Mouse (Mus musculus): ENCODE measurements around the gene Pepd.

Gene Pepd

DNA sequence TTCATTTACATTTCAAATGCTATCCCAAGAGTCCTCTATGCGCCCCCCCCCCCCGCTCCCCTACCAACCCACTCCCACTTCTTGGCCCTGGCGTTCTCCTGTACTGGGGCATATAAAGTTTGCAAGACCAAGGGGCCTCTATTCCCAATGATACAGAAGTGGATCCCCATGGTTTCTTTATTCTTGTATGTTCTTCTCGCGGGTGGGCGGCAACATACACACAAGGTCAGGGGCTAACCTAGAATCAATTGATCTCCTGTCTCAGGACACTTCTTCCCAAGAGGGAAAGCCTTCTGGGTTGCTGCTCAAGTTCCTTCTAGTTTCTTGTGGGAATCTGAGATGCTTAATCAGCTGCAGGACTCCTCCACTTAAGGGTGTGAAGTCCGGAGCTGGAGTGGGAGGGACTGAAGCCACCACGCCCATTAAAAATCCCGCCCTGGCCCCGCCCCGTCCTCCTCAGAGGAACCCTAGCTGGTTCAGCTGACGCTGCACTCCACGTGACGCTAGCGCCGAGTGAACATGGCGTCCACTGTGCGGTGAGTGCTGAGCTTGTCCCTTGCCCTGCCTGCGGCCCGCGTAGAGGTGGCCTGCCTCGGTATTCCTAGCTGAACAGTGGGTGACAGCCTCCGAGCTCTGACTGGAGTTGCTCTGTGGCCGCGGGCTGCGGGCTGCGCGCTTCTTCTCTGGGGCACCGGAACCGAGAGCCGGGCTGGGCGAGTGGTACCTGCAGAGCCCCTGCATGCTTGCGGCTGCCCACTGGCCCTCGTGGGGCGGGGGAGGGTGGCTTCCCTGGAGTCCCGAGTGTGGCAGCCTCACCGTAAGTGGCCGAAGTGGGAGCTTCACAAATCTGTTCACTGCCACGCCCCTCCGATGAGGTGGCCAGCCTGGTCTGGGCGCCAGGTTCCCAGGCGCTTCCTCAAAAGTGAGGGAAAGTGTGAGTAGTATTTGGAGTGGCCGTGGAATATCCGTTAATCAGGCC, at the start of gene Pepd:
Pepd (plus strand) TSS at position 461 of the 979 bp plus-strand sequence.
- peak; percentile 78 to 87 for DNase-seq (ENCODE audit: low spot score in 2 of 2)

DNA sequence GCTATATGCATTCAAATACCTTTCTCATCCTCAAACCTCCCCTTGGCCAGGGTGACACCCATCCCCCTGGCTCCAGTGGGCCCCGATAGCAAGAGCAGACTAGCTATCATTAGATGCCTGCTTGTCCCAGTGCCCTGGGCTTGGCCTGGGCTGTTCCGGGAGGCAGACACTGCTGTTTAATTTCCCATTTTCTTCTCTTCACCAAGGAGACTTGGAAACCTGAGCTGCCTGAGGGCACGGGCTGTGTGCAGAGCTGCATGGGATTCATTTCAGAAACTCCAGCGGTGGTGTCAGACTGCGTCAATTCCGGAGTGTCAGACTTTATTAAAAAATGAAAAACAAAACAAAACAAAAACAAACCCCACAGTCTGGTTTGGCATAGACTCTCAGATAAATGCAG, 44.9 kb upstream of the Pepd start:
- no peak for DNase-seq (ENCODE audit: low spot score in 2 of 2)

DNA sequence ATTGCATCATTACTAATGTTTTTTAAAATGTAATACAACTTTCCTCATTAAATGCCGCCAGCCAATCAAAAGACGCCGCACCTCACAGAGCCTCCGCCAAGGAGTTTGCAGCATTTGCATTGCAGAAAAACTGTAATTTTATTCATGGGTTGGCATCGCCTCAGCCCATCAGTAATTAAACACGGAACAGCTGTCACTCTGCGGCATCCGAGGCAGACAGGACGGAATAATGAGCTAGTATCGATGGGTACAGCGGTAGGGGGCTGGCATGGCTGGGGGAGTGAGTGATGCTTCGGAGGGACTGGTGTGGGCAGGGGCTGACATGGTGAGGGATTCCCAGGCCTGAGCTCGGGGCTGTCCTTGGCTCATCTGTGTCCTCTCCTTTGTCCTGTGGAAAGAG, 42.5 kb upstream of the Pepd start:
- DNase-seq (ENCODE audit: low spot score in 2 of 2), result no peak

DNA sequence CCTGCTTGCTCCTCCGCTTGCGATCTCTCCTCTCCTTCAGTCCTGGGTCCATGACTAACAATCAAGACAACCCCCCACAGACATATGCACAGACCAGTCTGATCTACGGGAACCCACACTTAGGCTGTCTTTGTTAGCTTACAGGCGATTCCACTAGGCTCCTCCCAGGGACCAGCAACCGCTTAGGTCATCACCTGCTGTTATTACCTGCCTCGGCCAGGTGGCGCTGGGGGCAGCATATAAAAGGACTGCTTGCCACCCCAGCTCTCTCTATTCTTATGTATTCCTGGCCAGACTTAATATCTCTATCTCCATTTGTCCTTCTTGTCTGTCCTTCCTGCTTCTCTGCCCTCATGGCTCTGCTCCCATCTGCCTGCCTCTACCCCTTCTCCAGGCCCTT, 35.4 kb upstream of the Pepd start:
- DNase-seq (ENCODE audit: low spot score in 2 of 2), result peak; percentile 6 to 8

DNA sequence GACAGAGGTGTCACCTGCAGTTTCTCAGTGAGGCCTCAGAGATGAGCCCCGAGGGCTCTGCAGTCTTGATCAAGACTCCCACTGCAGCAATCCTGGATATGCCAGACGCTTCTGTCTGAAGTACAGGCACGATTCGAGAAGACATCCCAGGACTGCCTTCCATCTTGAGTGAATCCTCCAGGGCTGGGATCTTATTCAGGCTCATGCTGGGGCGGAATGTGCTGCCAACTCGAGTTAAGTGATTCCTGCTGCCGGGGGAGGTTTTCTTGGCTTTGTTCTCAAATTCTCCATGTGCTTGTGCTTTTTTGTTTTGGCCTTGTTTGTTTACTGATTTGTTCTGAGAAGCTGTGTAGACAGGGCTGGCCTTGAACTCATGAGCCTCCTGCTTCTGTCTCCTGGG, 34.4 kb upstream of the Pepd start:
- no peak for DNase-seq (ENCODE audit: low spot score in 2 of 2)

DNA sequence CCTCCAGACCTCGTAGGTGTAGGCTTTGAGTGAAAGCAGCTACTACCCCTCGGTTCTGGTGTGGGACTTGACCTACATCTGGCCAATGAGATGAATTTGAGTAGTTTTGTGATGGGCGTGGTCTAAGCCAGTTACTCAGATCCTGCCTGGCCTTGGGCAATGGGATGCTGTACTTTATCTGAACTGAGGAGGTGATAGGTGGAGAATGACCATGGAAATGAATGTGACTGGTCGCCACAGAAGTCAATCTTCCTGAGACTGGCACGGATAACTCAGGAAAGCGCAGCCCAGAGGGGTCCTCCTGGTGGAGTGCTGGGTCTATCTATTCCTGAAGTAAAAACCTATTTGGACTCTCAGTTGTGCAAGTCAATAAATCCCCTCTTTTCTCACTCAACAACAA, 23.7 kb upstream of the Pepd start:
- no peak for DNase-seq (ENCODE audit: low spot score in 2 of 2)

DNA sequence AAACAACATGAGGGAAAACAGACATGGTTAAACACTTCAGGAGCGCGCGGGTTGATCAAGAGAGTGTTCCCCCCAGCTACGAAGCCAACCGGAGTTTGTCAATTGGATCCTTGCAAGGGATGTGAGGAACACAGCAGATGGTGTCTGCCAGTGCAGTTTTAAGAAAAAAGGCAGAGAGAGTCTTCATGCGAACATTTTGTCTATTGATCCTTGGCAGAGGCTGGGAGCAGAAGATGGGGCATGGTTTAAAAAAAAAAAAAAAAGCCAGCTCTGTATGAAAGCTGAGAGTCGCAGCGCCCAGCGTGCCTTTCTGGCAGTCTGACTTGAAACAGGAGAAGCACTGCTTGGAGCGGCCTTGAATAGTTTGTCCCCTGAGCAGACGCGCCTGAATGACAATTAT, 23.3 kb upstream of the Pepd start:
- no peak for DNase-seq (ENCODE audit: low spot score in 2 of 2)

DNA sequence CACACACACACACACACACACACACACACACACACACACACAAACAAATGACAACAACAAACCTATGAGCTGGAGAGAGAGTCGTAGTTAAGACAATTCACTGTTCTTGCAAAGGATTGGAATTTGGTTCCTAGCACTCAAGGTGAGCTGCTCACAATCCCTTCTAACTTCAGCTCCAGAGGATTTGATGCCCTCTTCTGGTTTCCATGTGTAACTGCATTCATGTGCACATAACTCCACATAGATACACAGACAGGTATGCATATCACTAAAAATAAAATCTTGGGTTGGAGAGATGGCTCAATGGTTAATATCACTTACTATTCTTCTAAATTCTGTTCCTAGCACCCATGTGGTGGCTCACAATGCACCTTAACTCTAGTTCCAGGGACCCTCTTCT, 19.3 kb upstream of the Pepd start:
- no peak for DNase-seq (ENCODE audit: low spot score in 2 of 2)

DNA sequence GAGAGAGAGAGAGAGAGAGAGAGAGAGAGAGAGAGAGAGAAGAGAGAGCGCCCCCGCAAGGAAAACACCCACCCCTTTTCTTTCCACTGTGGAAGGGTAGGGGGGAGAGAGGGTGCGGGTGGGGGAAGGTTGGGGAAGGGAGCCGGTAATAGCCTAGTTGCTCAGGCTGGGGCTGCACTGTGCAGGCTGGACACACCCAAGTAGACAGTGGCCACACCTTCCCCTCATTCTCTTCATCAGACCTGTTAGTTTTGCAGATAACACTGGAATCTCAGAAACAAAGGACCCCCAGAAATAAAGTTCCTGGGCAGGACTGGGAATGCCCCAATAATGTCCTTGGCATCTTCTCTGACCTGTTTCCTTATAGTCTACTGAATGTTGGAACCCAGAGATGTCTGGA, 15.7 kb upstream of the Pepd start:
- DNase-seq (ENCODE audit: low spot score in 2 of 2), result no peak

DNA sequence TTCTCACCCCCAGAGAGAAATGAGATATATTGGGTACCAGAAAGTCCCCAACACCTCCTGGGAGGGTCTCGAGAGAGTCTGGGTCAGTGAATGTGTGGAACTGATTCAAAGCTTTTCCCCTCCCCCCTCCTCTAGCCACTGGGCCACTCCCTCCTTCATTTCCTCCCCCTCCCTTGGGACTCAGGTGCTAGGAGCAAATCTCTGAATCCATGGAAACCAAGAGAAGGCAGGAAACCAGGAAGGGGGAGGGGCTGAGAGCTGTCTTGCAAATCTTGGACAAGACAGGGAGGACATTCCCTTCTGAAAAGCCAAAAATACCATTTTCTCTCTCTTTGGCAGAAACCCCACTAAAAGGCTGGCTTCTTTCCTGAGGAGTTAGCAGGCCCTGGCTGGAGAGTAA, 15.1 kb upstream of the Pepd start:
- DNase-seq (ENCODE audit: low spot score in 2 of 2), result no peak

DNA sequence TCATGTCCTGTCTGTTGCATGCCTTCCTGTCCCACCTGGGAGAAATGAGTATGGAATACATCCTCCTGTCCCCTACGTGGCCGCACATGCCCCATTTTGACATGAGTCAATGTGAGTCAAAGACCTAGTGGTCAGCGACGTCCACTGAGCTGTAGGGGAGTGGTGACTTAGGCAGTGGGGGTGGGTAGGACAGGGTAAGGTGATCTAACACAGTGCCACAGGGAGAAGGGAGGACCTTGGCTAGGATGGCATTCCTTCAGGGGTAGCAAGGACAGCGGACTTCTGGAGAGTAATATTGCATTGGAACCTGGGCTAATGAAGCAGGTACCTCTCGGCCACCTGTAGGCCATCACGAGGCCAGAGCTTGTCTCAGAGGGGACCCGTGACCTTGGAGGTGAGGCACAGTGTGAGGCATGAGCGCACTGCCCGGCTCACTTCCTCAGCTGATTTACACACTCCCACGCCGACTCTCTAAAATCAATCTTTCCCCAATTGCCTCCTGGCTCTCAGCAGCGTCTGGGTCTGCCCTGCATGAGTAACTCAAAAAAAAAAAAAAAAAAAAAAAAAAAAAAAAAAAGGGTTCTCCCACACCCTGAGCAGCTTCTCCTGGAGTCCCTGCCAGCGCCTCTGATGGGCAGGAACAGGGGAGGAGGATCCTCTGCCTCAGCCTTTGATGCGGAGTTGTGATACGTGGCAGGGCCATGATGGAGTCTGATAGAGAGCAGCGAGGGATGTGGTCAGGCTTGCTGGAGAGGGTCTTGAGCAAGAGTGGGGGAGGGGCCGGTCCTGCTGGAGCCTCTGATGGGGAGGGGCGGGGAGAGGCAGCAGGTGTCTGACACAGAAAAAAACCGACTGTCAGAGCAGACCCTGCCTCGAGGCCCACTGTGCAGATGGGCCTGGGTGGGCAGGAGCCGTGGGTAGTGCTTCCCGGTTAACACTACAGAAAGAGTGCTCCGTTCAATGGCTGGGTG, 1.8 kb upstream of the Pepd start:
- no peak for DNase-seq (ENCODE audit: low spot score in 2 of 2)

DNA sequence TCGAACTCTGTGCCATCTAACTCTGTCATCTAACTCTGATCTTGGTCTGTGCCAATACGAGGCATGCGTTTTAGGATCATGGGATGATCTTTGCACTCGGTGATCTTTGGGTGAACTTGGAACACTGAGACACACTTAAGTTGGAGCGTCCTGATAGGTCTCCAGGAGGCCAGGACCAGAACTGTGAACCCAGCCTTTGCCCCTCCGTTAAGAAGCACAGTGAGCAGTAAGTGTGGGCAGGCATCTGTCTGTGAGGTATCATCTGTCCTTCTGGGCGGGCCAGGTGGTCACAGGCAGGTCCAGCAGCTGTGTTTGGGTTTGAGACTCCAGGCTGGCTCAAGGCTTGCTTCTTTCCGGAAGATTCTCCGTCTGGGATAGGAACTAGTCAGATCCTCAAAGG, 1.8 kb downstream of the Pepd start:
- no peak for DNase-seq (ENCODE audit: low spot score in 2 of 2)

DNA sequence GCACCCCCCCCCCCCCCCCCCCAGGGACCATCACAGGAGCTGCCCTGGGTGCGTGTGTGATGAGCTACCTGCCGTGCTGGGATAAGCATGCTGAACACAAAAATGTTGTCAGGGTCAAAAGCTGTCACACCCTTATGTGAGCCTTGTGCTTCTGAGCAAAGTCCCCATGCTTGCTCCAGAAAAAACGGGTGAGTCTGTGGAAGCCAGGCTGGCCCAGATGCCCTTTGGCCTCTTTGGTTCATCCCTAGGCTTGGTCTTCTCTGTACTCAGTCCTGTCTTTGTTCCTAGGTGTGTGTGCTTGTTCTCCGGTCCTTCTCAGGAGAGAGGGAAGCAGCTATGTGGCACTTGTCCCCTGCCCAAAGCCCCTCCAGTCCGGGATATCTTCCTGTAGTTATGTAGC, 3.4 kb downstream of the Pepd start:
- DNase-seq (ENCODE audit: low spot score in 2 of 2), result no peak

DNA sequence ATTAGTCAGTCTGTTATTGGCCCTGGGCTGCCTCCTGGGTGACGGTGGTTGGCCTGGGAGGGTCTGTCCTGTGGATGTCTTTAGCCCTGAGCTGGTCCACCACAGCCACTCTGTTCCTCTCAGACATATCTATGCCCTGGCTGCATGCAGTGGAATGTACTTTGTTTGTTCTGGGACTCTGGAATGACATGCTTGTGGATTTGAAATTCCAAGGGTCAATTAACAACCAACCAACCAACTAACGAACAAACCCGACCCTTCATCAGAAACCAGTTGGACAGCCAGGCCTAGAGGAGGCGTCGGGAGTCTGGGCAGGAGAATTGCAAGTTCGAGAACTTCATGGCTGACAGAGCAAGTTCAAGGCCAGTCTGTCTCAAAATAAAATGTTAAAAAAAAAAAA, 5.4 kb downstream of the Pepd start:
- no peak for DNase-seq (ENCODE audit: low spot score in 2 of 2)

DNA sequence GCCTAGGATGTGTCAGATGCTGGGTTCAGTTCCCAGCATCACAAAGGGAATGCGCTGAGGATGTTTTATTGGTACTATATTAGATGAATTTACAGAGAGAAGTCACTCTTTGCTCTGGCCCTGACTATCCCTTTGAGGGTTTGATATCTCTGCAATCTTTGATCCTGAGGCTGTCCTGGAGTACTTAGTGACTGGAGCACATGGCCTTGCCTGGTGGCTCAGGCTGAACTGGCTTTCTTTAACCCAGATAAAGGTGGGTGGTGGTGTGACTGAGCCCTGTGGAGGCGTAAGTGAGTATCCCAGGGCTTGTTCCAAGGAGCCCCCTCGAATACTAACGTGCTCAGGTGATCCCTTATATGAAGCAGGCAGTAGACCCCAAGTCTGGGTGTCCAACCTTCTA, 5.8 kb downstream of the Pepd start:
- DNase-seq (ENCODE audit: low spot score in 2 of 2), result no peak

DNA sequence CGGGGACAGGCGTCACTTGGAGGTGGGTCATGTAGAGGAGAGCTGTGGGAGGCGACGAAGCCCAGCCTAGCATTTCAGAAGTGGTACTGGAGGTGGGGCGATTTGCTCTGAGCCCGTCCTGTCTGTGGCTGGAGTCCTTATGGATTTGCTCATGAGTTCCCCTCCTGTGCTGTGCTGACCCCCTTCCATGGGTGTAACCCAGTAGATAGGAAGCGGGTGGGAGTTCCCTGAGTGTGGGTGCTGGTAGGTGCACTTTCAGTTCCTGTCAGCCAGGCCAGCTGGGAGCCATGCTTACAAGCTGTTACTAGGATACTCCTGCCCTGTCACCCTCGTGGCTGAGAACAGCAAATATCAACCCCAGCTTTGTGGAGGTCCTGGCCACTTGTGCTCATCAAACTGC, 6.2 kb downstream of the Pepd start:
- DNase-seq (ENCODE audit: low spot score in 2 of 2), result peak in 1 of 2 experiments; percentile 19

DNA sequence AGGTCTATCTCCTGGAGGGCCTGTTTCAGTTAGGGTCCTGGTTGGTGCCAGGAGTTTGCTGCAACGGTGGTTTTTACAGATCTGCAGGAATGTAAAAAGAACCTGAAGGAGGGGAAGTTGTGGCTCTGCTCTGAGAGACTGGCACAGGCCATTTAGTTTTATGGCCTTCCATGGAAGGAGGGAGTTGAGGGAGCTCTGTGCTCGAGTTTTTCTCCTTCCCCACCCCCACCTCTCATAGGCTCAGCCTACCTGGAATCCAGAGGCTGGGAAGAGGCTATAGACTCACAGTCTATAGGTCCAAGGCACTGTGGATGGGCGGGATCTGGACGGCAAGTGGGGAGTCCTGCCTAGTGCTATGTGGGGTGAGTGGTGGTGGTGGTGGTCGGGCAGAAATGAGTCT, 6.9 kb downstream of the Pepd start:
- no peak for DNase-seq (ENCODE audit: low spot score in 2 of 2)

DNA sequence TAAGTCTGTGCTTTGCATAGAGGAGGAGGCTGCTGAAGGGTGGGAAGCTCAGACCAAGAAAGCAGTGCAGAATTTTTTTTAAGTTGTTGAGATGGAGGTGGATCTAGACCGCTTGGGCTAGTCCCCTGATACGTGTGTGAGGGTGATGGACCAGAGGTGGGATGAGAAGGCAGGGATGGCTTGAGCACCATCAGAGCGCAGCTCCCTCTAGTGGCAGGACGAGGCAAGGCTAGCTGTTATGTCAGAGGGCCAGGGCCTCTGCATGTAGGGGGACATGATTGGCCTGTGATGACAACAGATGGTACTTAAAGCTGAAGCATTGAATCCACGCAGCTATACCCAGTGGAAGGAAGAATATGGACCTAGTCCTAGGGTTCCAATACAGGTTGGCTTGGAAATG, 7.6 kb downstream of the Pepd start:
- DNase-seq (ENCODE audit: low spot score in 2 of 2), result no peak

DNA sequence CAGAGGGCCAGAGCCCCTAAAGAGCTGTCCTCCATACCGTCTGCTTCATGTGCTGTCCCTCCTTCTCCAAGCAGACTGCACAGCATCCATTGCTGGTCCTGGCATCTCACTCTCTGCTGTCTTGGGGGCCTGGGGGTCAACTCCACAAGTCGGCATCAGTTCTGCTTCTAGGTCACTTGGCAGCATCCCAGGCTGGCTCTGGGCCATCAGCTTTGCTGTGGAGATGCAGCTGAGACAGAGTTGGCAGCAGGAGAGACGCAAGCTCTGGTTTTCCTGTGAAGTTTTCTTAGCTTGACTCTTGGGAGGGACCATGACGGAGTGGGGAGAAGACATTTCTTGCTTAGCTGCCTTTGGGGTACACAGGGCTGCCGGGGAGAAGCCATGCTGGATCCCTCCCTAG, 13.0 kb downstream of the Pepd start:
- peak in 1 of 2 experiments; percentile 19 for DNase-seq (ENCODE audit: low spot score in 2 of 2)

DNA sequence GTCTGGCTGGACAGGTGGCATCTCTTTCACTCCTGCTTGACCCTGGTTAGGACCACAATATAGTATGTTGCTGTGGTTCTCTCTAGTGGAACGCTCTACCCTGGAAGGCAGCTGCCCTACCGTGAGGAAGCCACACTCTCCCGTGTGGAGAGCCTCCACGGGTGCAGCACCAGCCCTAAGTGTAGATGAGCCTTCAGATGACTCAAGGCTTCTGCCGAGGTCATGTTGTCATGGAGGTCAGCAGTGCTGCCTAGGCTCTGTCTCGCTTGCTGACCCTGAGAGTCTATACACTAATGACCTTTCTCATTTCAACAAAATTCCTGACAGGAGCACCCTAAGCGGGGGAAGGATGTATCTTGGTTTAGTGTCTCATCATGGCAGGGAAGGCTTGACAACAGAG, 13.8 kb downstream of the Pepd start:
- DNase-seq (ENCODE audit: low spot score in 2 of 2), result no peak

DNA sequence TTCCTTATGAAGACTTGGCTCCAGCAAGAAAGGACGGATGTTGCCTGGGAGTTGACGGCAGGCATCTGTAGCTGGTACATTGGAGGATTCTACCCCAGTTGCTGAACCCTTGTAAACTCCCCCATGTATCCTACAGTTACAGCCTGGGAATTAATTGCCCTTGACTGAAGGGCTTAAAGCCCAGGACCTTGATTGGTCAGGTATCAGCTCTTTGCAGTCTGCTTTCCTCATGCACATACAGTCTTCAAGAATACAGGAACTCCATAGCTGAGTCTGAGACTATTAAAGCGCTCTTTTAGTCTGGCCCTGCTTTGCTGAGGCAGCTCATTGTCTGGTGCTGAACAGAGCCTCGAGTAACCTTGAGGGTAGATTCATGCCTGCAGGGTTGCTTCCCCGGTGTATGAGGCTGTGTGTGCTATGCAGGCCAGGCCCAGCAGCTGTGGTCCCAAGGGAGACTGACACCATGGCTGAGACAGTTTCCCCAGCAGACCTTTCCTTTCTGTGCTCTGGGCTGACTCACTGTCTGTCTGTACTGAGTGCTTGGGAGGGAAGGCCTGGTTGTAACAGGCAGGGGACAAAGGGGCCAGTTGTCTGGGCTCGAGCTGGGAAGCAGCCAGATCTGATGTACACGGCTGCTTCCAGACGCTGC, 17.6 kb downstream of the Pepd start:
- DNase-seq (ENCODE audit: low spot score in 2 of 2), result no peak

DNA sequence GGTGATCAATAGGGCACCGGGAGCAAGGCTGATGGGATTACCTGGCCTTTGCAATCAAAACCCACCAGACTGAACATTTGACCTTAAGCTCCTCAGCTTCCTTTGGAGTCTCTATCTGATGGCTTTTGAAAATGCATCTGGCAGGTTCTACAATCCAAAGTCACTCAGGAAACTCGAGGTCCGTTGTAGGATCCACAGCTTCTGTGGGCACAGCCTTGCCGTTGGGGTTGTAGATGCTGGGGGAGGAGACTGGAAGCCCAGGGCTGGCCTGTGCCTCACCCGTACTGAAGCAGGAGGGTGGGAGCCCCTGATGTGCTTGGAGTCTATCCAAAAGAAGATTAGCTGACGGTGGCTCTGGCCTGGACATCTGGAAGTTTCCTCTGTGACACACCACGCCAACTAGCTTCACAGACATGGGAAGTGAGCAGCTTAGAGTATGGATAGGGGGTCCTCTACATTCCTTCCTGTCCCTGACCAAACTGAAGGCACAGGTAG, 18.1 kb downstream of the Pepd start:
- DNase-seq (ENCODE audit: low spot score in 2 of 2), result no peak
